Mouse (Mus musculus) brain, embryonic 14.5 days (tissue): Measurements from ENCODE around the gene Tmem223.

Experiments
- CTCF ChIP-seq: fragments of 200-500 bp; IDR thresholded peaks from 2 replicates; pipeline ENCODE4 v1.5.1; 2012; ENCODE audit warnings: inconsistent platforms, mild to moderate bottlenecking, moderate library complexity, borderline replicate concordance; ENCODE audit not compliant: insufficient read depth, insufficient read length; ENCODE audit errors: extremely low read depth
- POLR2A ChIP-seq: fragments of 200-500 bp; IDR thresholded peaks from 2 replicates; pipeline ENCODE4 v1.6.1; 2012; ENCODE audit warnings: mild to moderate bottlenecking, inconsistent platforms, borderline replicate concordance; ENCODE audit not compliant: poor library complexity, insufficient read depth, insufficient read length, severe bottlenecking; ENCODE audit errors: extremely low read depth

GRCm38 (mm10) chr19:8765562-8765961 lies 5.2 kb upstream of the Tmem223 start:
- TF ChIP-seq CTCF: no peak
- no peak for TF ChIP-seq POLR2A
